8 mouse cellular contexts compared by ENCODE assay signal in genomic region chr2:43787141-43787540, GRCm38 (mm10). TPM values are rescaled to one million over a fixed set of nuclear protein-coding genes. Genes with fewer than 3 reads are reported as not detected.
DNase-seq lines count a peak whose midpoint lies in the region; ATAC-seq lines count a peak whose summit lies in the region.

No protein-coding gene starts in this region.

- H3K36me3 ChIP-seq in embryonic facial prominence, embryonic 12.5 days: no peaks in the 10 kb centered on the region
- no peaks in the 10 kb centered on the region for H3K36me3 ChIP-seq in intestine, embryonic 16.5 days (ENCODE audit: control insufficient read depth, insufficient read depth, low read length)

- no peaks in the 10 kb centered on the region for H3K27me3 ChIP-seq in embryonic facial prominence, embryonic 12.5 days
- no peaks in the 10 kb centered on the region for H3K27me3 ChIP-seq in intestine, embryonic 16.5 days (replicated peaks; ENCODE audit: control insufficient read depth, insufficient read depth, low read length)

- H3K27ac ChIP-seq in embryonic facial prominence, embryonic 12.5 days: no peak overlapping the region
- no peak overlapping the region for H3K27ac ChIP-seq in intestine, embryonic 16.5 days (ENCODE audit: low read length)

- no peak overlapping the region for H3K4me3 ChIP-seq in embryonic facial prominence, embryonic 12.5 days
- H3K4me3 ChIP-seq in intestine, embryonic 16.5 days (ENCODE audit: low read length): no peak overlapping the region

- no peak for ATAC-seq in CD4-positive, CD25-positive, alpha-beta regulatory T cell, adult 4 months
- 0 out of 2 replicates have a peak, but pooled peaks have one; percentile 69 for ATAC-seq in embryonic facial prominence, embryonic 12.5 days (ENCODE audit: insufficient number of reproducible peaks, insufficient read depth, low FRiP score, low TSS enrichment)
- 0 out of 2 replicates have a peak, but pooled peaks have one; percentile 36 for ATAC-seq in intestine, embryonic 16.5 days

- peak; percentile 35 for DNase-seq in CD4-positive, CD25-positive, alpha-beta regulatory T cell, adult 2 months (ENCODE audit: low read depth, low spot score)
- peak; percentile 17 for DNase-seq in thymus, postnatal 0 days (ENCODE audit: low spot score)
- DNase-seq in thymus, postnatal 25 days: no peak
- peak; percentile 29 to 30 for DNase-seq in lung, postnatal 4 days
- DNase-seq in right cerebral cortex, postnatal 4 days: peak; percentile 44

- H3K4me1 ChIP-seq in embryonic facial prominence, embryonic 12.5 days: 0 out of 2 replicates have a peak, but pooled peaks cover 3% of the 10 kb centered on the region
- no peaks in the 10 kb centered on the region for H3K4me1 ChIP-seq in intestine, embryonic 16.5 days (ENCODE audit: control insufficient read depth, insufficient read depth, low read length)

- no peak overlapping the region for H3K9ac ChIP-seq in embryonic facial prominence, embryonic 12.5 days
- H3K9ac ChIP-seq in intestine, embryonic 16.5 days (ENCODE audit: low read depth, low read length): no peak overlapping the region

- no peaks in the 10 kb centered on the region for H3K9me3 ChIP-seq in embryonic facial prominence, embryonic 12.5 days
- no peaks in the 10 kb centered on the region for H3K9me3 ChIP-seq in intestine, embryonic 16.5 days (ENCODE audit: control insufficient read depth, low read length)

- no peak overlapping the region for H3K4me2 ChIP-seq in embryonic facial prominence, embryonic 12.5 days (replicated peaks)
- no peak overlapping the region for H3K4me2 ChIP-seq in intestine, embryonic 16.5 days (ENCODE audit: low read depth, low read length)

- 51% methylated on average over 12 of the region's 12 CpGs for WGBS in embryonic facial prominence, embryonic 12.5 days
- WGBS in intestine, embryonic 16.5 days: 45% methylated on average over 12 of the region's 12 CpGs

RNA-seq across cellular contexts. Expression of gene Arhgap15, which starts 38.5 kb away (rescaled TPM):
- 100 to 1,000 TPM; 365 to 377 TPM for polyA plus RNA-seq in CD4-positive, CD25-positive, alpha-beta regulatory T cell, adult 4 months (2017; shearing (Covaris generic))
- 62.3 and 75.6 TPM in 2 replicates for polyA plus RNA-seq in thymus, postnatal 0 days (2015; fragmentation: Nextera tagmentation; extraction: Ambion mirVana)
- 0.60 and 0.75 TPM in 2 replicates for polyA plus RNA-seq in embryonic facial prominence, embryonic 12.5 days (2016; fragmentation: Nextera tagmentation; extraction: Ambion mirVana)
- 1.2 and 1.8 TPM in 2 replicates for polyA plus RNA-seq in intestine, embryonic 16.5 days (2015; fragmentation: Nextera tagmentation; extraction: Ambion mirVana)

Comparison
In these comparisons a context has a peak if more than half of its experiments do, and no peak if none do; other contexts are left out.
1. RNA of gene Arhgap15, which starts 38.5 kb away (polyA plus RNA-seq): 365 to 377 TPM in CD4-positive, CD25-positive, alpha-beta regulatory T cell, adult 4 months and 62.3 to 75.6 TPM in thymus, postnatal 0 days; 1.2 to 1.8 TPM in intestine, embryonic 16.5 days and 0.60 to 0.75 TPM in embryonic facial prominence, embryonic 12.5 days; every median in the first group is over 10 times any median in the second.